Mouse (Mus musculus): Measurements from ENCODE around the gene Utp14b. TPM values are rescaled to one million over a fixed set of nuclear protein-coding genes. Genes with fewer than 3 reads are reported as not detected.
A peak's percentile ranks its signal among the peaks of the same experiment; 100 is the strongest.

The Utp14b gene
- total and polyA plus RNA-seq, 3 experiments: 6.5 to 9.6 TPM; not detected in 1

DNA sequence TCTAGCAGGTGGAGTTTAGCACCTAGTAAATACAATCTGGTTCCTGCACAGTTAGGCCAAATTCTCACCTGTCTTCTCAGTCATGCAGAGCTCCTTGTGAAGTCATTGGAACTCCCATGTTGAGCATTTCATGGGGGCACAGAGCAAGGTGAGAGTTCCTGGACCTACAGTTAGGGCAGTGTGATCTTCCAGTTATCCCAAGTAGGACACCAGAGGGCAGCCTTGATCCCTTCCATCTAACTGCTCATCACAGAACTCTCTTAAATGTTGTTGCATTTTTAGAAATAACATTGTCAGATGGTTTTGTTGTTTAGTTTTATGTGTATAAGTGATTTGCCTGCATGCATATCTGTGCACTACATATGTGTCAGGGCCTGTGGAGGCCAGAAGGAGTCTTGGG, 29.0 kb downstream of the Utp14b start:
- H3K4me3 ChIP-seq (ENCODE audit: control insufficient read depth in 1 of 2, insufficient read depth in 1 of 2, low read depth in 2 of 2, low read length in 2 of 2): no peak overlapping the region
- no peak overlapping the region for H3K9ac ChIP-seq (ENCODE audit: control insufficient read depth, low read depth, low read length, poor library complexity, severe bottlenecking)
- H3K4me1 ChIP-seq (ENCODE audit: control insufficient read depth in 1 of 2, insufficient read depth in 2 of 2, low read length in 2 of 2): no peaks in the 10 kb centered on the region
- no peaks in the 10 kb centered on the region for H3K79me2 ChIP-seq (ENCODE audit: control insufficient read depth, insufficient read depth, low read length, poor library complexity)
- peaks cover 2% of the 10 kb centered on the region in 2 experiments; a peak in 2 of 4 replicates for H3K36me3 ChIP-seq (ENCODE audit: control insufficient read depth in 1 of 2, insufficient read depth in 2 of 2, low read length in 2 of 2)
- no peak for TF ChIP-seq TBP (IDR thresholded peaks at IDR 0.05; ENCODE audit: low read depth, low read length)
- peak; percentile 35 for TF ChIP-seq SMC3 (IDR thresholded peaks at IDR 0.05; ENCODE audit: low read depth, low read length)
- peak; percentile 27 to 46 (median 44) for TF ChIP-seq CTCF (IDR thresholded peaks at IDR 0.05 in 2 of 3, conservative IDR thresholded peaks at IDR 0.05 in 1 of 3; ENCODE audit: control insufficient read depth in 1 of 3, insufficient read depth in 1 of 3, low read depth in 2 of 3, low read length in 3 of 3, poor library complexity in 1 of 3, severe bottlenecking in 1 of 3)
- DNase-seq (ENCODE audit: low read depth, low spot score): peak; percentile 40
- H3K27ac ChIP-seq (ENCODE audit: control insufficient read depth, low read depth, low read length): no peak overlapping the region
- H3K9me3 ChIP-seq (replicated peaks; ENCODE audit: insufficient read depth, low read length): no peaks in the 10 kb centered on the region
- no peaks in the 10 kb centered on the region for H3K27me3 ChIP-seq (ENCODE audit: control insufficient read depth in 1 of 2, insufficient read depth in 2 of 2, low read length in 2 of 2)

DNA sequence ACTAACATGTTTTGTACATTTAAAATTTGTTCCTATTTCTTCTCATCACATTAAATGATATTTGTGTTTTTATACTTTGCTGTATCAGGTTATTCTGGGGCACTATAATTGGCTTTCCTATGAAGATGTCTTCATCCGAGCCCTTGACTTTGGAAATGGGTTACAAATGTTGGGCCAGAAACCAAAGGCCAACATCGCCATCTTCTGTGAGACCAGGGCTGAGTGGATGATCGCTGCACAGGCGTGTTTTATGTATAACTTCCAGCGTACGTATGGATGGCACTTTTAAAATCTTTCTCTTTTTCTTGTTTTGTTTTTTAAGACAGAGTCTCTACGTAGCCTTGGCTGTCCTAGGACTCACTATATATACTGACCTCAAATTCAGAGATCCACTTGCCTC, 30.3 kb downstream of the Utp14b start:
- H3K27ac ChIP-seq (ENCODE audit: control insufficient read depth, low read depth, low read length): no peak overlapping the region
- H3K36me3 ChIP-seq (ENCODE audit: control insufficient read depth in 1 of 2, insufficient read depth in 2 of 2, low read length in 2 of 2): peaks cover 2% of the 10 kb centered on the region in 2 experiments; a peak in 1 of 4 replicates
- H3K79me2 ChIP-seq (ENCODE audit: control insufficient read depth, insufficient read depth, low read length, poor library complexity): no peaks in the 10 kb centered on the region
- no peaks in the 10 kb centered on the region for H3K4me1 ChIP-seq (ENCODE audit: control insufficient read depth in 1 of 2, insufficient read depth in 2 of 2, low read length in 2 of 2)
- H3K9me3 ChIP-seq (replicated peaks; ENCODE audit: insufficient read depth, low read length): no peaks in the 10 kb centered on the region
- no peak overlapping the region for H3K4me3 ChIP-seq (ENCODE audit: control insufficient read depth in 1 of 2, insufficient read depth in 1 of 2, low read depth in 2 of 2, low read length in 2 of 2)
- H3K27me3 ChIP-seq (ENCODE audit: control insufficient read depth in 1 of 2, insufficient read depth in 2 of 2, low read length in 2 of 2): no peaks in the 10 kb centered on the region
- H3K9ac ChIP-seq (ENCODE audit: control insufficient read depth, low read depth, low read length, poor library complexity, severe bottlenecking): no peak overlapping the region
- no peak for TF ChIP-seq SIN3A (IDR thresholded peaks at IDR 0.05; ENCODE audit: low read length)
- no peak for TF ChIP-seq GABPA (IDR thresholded peaks at IDR 0.05; ENCODE audit: low read depth, low read length)
- TF ChIP-seq EP300 (IDR thresholded peaks at IDR 0.05; ENCODE audit: low read depth in 1 of 2, low read length in 2 of 2): no peak
- TF ChIP-seq MAZ (IDR thresholded peaks at IDR 0.05; ENCODE audit: low read depth, low read length): no peak
- TF ChIP-seq ELF1 (IDR thresholded peaks at IDR 0.05; ENCODE audit: low read depth, low read length): no peak
- no peak for TF ChIP-seq USF1 (IDR thresholded peaks at IDR 0.05; ENCODE audit: low read depth, low read length)
- no peak for TF ChIP-seq CTCF (IDR thresholded peaks at IDR 0.05 in 2 of 3, conservative IDR thresholded peaks at IDR 0.05 in 1 of 3; ENCODE audit: control insufficient read depth in 1 of 3, insufficient read depth in 1 of 3, low read depth in 2 of 3, low read length in 3 of 3, poor library complexity in 1 of 3, severe bottlenecking in 1 of 3)
- TF ChIP-seq TAL1 (IDR thresholded peaks at IDR 0.05; ENCODE audit: low read length): no peak
- TF ChIP-seq TCF12 (IDR thresholded peaks at IDR 0.05; ENCODE audit: low read depth, low read length): no peak
- no peak for TF ChIP-seq HCFC1 (IDR thresholded peaks at IDR 0.05; ENCODE audit: low read depth, low read length)
- no peak for DNase-seq (ENCODE audit: low read depth, low spot score)

DNA sequence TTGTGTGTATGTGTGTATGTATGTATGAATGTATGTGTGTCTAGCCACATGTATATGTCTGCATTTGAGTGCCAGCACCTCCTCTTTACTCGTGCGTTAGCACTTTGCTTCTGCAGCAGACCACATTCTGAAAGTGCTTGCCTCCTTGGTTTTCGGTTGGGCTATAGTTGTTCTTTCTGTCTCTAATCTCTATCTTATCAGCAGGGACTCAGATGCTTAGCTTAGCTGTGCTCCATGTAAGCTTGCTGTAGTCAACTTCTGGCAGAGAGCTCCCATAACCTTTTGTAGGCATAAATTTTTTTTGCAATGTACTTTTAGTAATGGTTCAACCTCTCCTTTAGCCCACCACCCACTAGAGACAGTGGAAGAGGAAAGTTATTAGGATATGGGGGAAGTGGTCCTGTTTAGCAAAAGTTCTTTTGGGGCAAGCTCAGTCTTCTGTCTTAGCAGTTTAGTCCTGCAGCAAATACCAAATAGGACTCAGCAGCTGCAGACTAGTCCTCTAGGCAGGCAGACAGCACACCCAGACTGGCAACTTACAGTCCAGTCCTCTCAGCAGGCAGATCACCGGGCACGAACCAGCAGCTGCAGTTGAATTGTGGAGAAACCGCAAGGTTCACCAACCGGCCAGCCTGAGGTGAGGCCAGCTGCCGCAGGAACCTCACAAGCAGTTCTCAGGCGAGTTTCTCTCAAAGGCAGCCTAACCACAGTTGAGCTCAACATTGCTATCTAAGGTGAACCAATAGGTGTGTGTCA, 36.8 kb downstream of the Utp14b start:
- DNase-seq (ENCODE audit: low read depth, low spot score): peak; percentile 26
- Histone ChIP-seq H3K9me3 (replicated peaks; ENCODE audit: insufficient read depth, low read length) (no peaks in the 10 kb centered on the region), H3K36me3 (ENCODE audit: control insufficient read depth in 1 of 2, insufficient read depth in 2 of 2, low read length in 2 of 2) (peaks cover 2 to 6% of the 10 kb centered on the region in 2 experiments; a peak in 3 of 4 replicates), H3K27ac (ENCODE audit: control insufficient read depth, low read depth, low read length) (no peak overlapping the region), H3K79me2 (ENCODE audit: control insufficient read depth, insufficient read depth, low read length, poor library complexity) (no peaks in the 10 kb centered on the region), H3K9ac (ENCODE audit: control insufficient read depth, low read depth, low read length, poor library complexity, severe bottlenecking) (no peak overlapping the region), H3K27me3 (ENCODE audit: control insufficient read depth in 1 of 2, insufficient read depth in 2 of 2, low read length in 2 of 2) (no peaks in the 10 kb centered on the region), H3K4me1 (ENCODE audit: control insufficient read depth in 1 of 2, insufficient read depth in 2 of 2, low read length in 2 of 2) (peaks cover 4 to 5% of the 10 kb centered on the region in 2 experiments; a peak in 3 of 4 replicates), H3K4me3 (ENCODE audit: control insufficient read depth in 1 of 2, insufficient read depth in 1 of 2, low read depth in 2 of 2, low read length in 2 of 2) (no peak overlapping the region)
- no peak for TF ChIP-seq ZC3H11A (IDR thresholded peaks at IDR 0.05; ENCODE audit: low read depth, low read length)
- no peak for TF ChIP-seq KAT2A (conservative IDR thresholded peaks at IDR 0.05; ENCODE audit: low read depth, low read length)
- no peak for TF ChIP-seq GABPA (IDR thresholded peaks at IDR 0.05; ENCODE audit: low read depth, low read length)
- TF ChIP-seq JUND (IDR thresholded peaks at IDR 0.05; ENCODE audit: low read depth, low read length): no peak
- no peak for TF ChIP-seq SMC3 (IDR thresholded peaks at IDR 0.05; ENCODE audit: low read depth, low read length)
- no peak for TF ChIP-seq BHLHE40 (IDR thresholded peaks at IDR 0.05; ENCODE audit: borderline replicate concordance, low read depth, low read length)
- TF ChIP-seq MEF2A (IDR thresholded peaks at IDR 0.05; ENCODE audit: extremely low read depth, insufficient replicate concordance, low read depth, low read length, poor library complexity, severe bottlenecking): no peak
- no peak for TF ChIP-seq ZKSCAN1 (IDR thresholded peaks at IDR 0.05; ENCODE audit: low read depth, low read length)
- TF ChIP-seq TCF12 (IDR thresholded peaks at IDR 0.05; ENCODE audit: low read depth, low read length): 0 out of 2 replicates have a peak, but pooled peaks have one; percentile 28
- no peak for TF ChIP-seq MAZ (IDR thresholded peaks at IDR 0.05; ENCODE audit: low read depth, low read length)
- no peak for TF ChIP-seq POLR2AphosphoS5 (IDR thresholded peaks at IDR 0.05; ENCODE audit: borderline replicate concordance, low read depth, low read length)
- TF ChIP-seq ETS1 (IDR thresholded peaks at IDR 0.05; ENCODE audit: low read depth, low read length): 0 out of 2 replicates have a peak, but pooled peaks have one; percentile 16
- TF ChIP-seq GATA1 (IDR thresholded peaks at IDR 0.05; ENCODE audit: low read depth, low read length): peak; percentile 61; the same call in 1 of the 2 replicates
- TF ChIP-seq CHD2 (IDR thresholded peaks at IDR 0.05; ENCODE audit: low read length): no peak
- TF ChIP-seq MXI1 (IDR thresholded peaks at IDR 0.05; ENCODE audit: low read depth, low read length): no peak

All from MEL (cell line).